Mouse (Mus musculus) liver, embryonic 12.5 days (tissue): ENCODE results near the gene Phf20. TPM values are rescaled to one million over a fixed set of nuclear protein-coding genes. Genes with fewer than 3 reads are reported as not detected.

Experiments used
- ATAC-seq: fragments of 200-750 bp; cut with Nextera tagmentation; 2 replicates; pipeline ENCODE4 v1.8.0; 2017; ENCODE audit warnings: moderate number of reproducible peaks, mild to moderate bottlenecking, moderate library complexity
- H3K27ac ChIP-seq: fragments of 300-500 bp; sonication (generic); 2 replicates; pipeline ENCODE4 v1.5.1; 2016; ENCODE audit warnings: mild to moderate bottlenecking
- H3K27me3 ChIP-seq: fragments of 300-500 bp; sonication (generic); replicated peaks from 2 replicates; pipeline ENCODE4 v1.6.1; 2016; ENCODE audit warnings: mild to moderate bottlenecking, moderate library complexity
- H3K36me3 ChIP-seq: fragments of 300-500 bp; sonication (generic); 2 replicates; pipeline ENCODE4 v1.6.1; 2016; ENCODE audit warnings: mild to moderate bottlenecking, moderate library complexity
- H3K4me1 ChIP-seq: fragments of 300-500 bp; sonication (generic); 2 replicates; pipeline ENCODE4 v1.6.1; 2016
- H3K4me2 ChIP-seq: fragments of 300-500 bp; sonication (generic); 2 replicates; pipeline ENCODE4 v1.6.1; 2016; ENCODE audit warnings: mild to moderate bottlenecking, moderate library complexity
- H3K4me3 ChIP-seq: fragments of 300-500 bp; sonication (generic); 2 replicates; pipeline ENCODE4 v1.5.1; 2016; ENCODE audit warnings: mild to moderate bottlenecking, moderate library complexity
- H3K9ac ChIP-seq: fragments of 300-500 bp; sonication (generic); 2 replicates; pipeline ENCODE4 v1.6.1; 2016; ENCODE audit warnings: mild to moderate bottlenecking, moderate library complexity
- H3K9me3 ChIP-seq: fragments of 300-500 bp; sonication (generic); replicated peaks from 2 replicates; pipeline ENCODE4 v1.6.1; 2016; ENCODE audit warnings: mild to moderate bottlenecking, moderate library complexity
- WGBS: fragments of 180-500 bp; shearing (Covaris S2); methylation state at CpG from one replicate; pipeline ENCODE4 v1.1.7; 2016; ENCODE audit not compliant: insufficient replicate concordance; 5-methylcytosine and 5-hydroxymethylcytosine counted together
- polyA plus RNA-seq: library from polyadenylated mRNA; unstranded; fragments of >200 nt; fragmentation: Nextera tagmentation; extraction: Ambion mirVana; gene quantifications from 2 replicates; pipeline ENCODE4 v1.2.1, GENCODE M21; 2016

Phf20 gene
- 22.1 and 26.2 TPM in 2 replicates for polyA plus RNA-seq

GRCm38 (mm10) chr2:156196302-156197128 lies at the start of gene Phf20:
Gene Phf20 (plus strand): TSS chr2:156196466.
- peak; percentile 97 for ATAC-seq
- under 1% methylated on average over 67 of the region's 88 CpGs for WGBS
- H3K9me3 ChIP-seq, result no peaks in the 10 kb centered on the region

GRCm38 (mm10) chr2:156147316-156147915 lies 48.9 kb upstream of the Phf20 start:
- Histone ChIP-seq H3K9me3 (no peaks in the 10 kb centered on the region), H3K4me2 (no peak overlapping the region), H3K4me1 (peaks cover 23% of the 10 kb centered on the region), H3K36me3 (peaks cover 61% of the 10 kb centered on the region), H3K9ac (no peak overlapping the region), H3K27ac (no peak overlapping the region), H3K4me3 (no peak overlapping the region), H3K27me3 (no peaks in the 10 kb centered on the region)
- WGBS, result 83% methylated on average over 3 of the region's 3 CpGs
- no peak for ATAC-seq

More at GRCm38 (mm10) chr2:156196302-156197128, at the start of gene Phf20:
- no peaks in the 10 kb centered on the region for H3K27me3 ChIP-seq
- H3K4me1 ChIP-seq, result peaks cover 45% of the 10 kb centered on the region
- H3K9ac ChIP-seq, result peak within 1 kb of the TSS; percentile 78
- peaks cover 11% of the 10 kb centered on the region for H3K36me3 ChIP-seq
- H3K27ac ChIP-seq, result peak within 1 kb of the TSS; percentile 93
- H3K4me2 ChIP-seq, result peak within 1 kb of the TSS; percentile 83
- H3K4me3 ChIP-seq, result peak within 1 kb of the TSS; percentile 67

GRCm38 (mm10) chr2:156151538-156151937 lies 44.7 kb upstream of the Phf20 start:
- Histone ChIP-seq H3K9me3 (no peaks in the 10 kb centered on the region), H3K27me3 (no peaks in the 10 kb centered on the region), H3K36me3 (peaks cover 93% of the 10 kb centered on the region), H3K4me2 (no peak overlapping the region), H3K27ac (no peak overlapping the region), H3K9ac (no peak overlapping the region), H3K4me1 (no peaks in the 10 kb centered on the region), H3K4me3 (no peak overlapping the region)
- no peak for ATAC-seq

- 95% methylated on average over 1 of the region's 1 CpGs for WGBS
- H3K9ac ChIP-seq, result no peak overlapping the region
- no peaks in the 10 kb centered on the region for H3K4me1 ChIP-seq
- H3K4me3 ChIP-seq, result no peak overlapping the region
- peaks cover 98% of the 10 kb centered on the region for H3K36me3 ChIP-seq
- no peak overlapping the region for H3K27ac ChIP-seq
- H3K9me3 ChIP-seq, result no peaks in the 10 kb centered on the region
- no peak for ATAC-seq
- no peak overlapping the region for H3K4me2 ChIP-seq
- H3K27me3 ChIP-seq, result no peaks in the 10 kb centered on the region
Observed at GRCm38 (mm10) chr2:156165478-156165877, 30.8 kb upstream of the Phf20 start.

GRCm38 (mm10) chr2:156166557-156166956 lies 29.7 kb upstream of the Phf20 start:
- ATAC-seq, result no peak
- Histone ChIP-seq H3K4me1 (no peaks in the 10 kb centered on the region), H3K9me3 (no peaks in the 10 kb centered on the region), H3K27ac (no peak overlapping the region), H3K4me3 (no peak overlapping the region), H3K36me3 (peaks cover 100% of the 10 kb centered on the region), H3K27me3 (no peaks in the 10 kb centered on the region), H3K9ac (no peak overlapping the region), H3K4me2 (no peak overlapping the region)
- WGBS, result 90% methylated on average over 5 of the region's 5 CpGs

GRCm38 (mm10) chr2:156177079-156177478 lies 19.2 kb upstream of the Phf20 start:
- H3K36me3 ChIP-seq, result peaks cover 65% of the 10 kb centered on the region
- WGBS, result 74% methylated on average over 6 of the region's 6 CpGs
- no peak for ATAC-seq
- 0 out of 2 replicates have a peak overlapping the region, but pooled peaks have one; percentile 12 for H3K9ac ChIP-seq
- H3K4me1 ChIP-seq, result peaks cover 39% of the 10 kb centered on the region
- H3K4me2 ChIP-seq, result peak overlapping the region; percentile 42
- H3K27ac ChIP-seq, result no peak overlapping the region
- no peaks in the 10 kb centered on the region for H3K9me3 ChIP-seq
- peak overlapping the region; percentile 7 for H3K4me3 ChIP-seq
- H3K27me3 ChIP-seq, result no peaks in the 10 kb centered on the region

- peak overlapping the region; percentile 84 for H3K4me2 ChIP-seq
- peak overlapping the region; percentile 100; the same call in 1 of the 2 replicates for H3K9ac ChIP-seq
- peak overlapping the region; percentile 93 for H3K4me3 ChIP-seq
- peaks cover 59% of the 10 kb centered on the region for H3K36me3 ChIP-seq
- H3K27ac ChIP-seq, result 0 out of 2 replicates have a peak overlapping the region, but pooled peaks have one; percentile 41
- H3K27me3 ChIP-seq, result no peaks in the 10 kb centered on the region
- no peak for ATAC-seq
- 68% methylated on average over 7 of the region's 7 CpGs for WGBS
- peaks cover 43% of the 10 kb centered on the region for H3K4me1 ChIP-seq
- no peaks in the 10 kb centered on the region for H3K9me3 ChIP-seq
Observed at GRCm38 (mm10) chr2:156177651-156178050, 18.6 kb upstream of the Phf20 start.

GRCm38 (mm10) chr2:156179046-156179795 lies 17.0 kb upstream of the Phf20 start:
- Histone ChIP-seq H3K9me3 (no peaks in the 10 kb centered on the region), H3K27me3 (no peaks in the 10 kb centered on the region), H3K27ac (peak overlapping the region; percentile 99), H3K4me3 (peak overlapping the region; percentile 93), H3K36me3 (peaks cover 46% of the 10 kb centered on the region), H3K9ac (peak overlapping the region; percentile 100), H3K4me2 (peak overlapping the region; percentile 84), H3K4me1 (peaks cover 39% of the 10 kb centered on the region)
- WGBS, result under 1% methylated on average over 47 of the region's 47 CpGs
- ATAC-seq, result peak; percentile 40; the same call in 1 of the 2 replicates

GRCm38 (mm10) chr2:156179796-156180093 lies 16.5 kb upstream of the Phf20 start:
- no peaks in the 10 kb centered on the region for H3K27me3 ChIP-seq
- H3K4me1 ChIP-seq, result peaks cover 37% of the 10 kb centered on the region
- peak overlapping the region; percentile 100 for H3K9ac ChIP-seq
- WGBS, result under 1% methylated on average over 41 of the region's 41 CpGs
- H3K27ac ChIP-seq, result peak overlapping the region; percentile 99
- peaks cover 40% of the 10 kb centered on the region for H3K36me3 ChIP-seq
- H3K4me2 ChIP-seq, result peak overlapping the region; percentile 84
- peak; percentile 41 for ATAC-seq
- H3K4me3 ChIP-seq, result peak overlapping the region; percentile 93
- H3K9me3 ChIP-seq, result no peaks in the 10 kb centered on the region

GRCm38 (mm10) chr2:156180094-156180821 lies 16.0 kb upstream of the Phf20 start, which contains the start of gene Rbm39:
Gene Rbm39 (minus strand): TSS chr2:156180238.
- Histone ChIP-seq H3K9me3 (no peaks in the 10 kb centered on the region), H3K27ac (peak within 1 kb of the TSS; percentile 99), H3K4me1 (peaks cover 37% of the 10 kb centered on the region), H3K4me3 (peak within 1 kb of the TSS; percentile 93), H3K4me2 (peak within 1 kb of the TSS; percentile 84), H3K36me3 (peaks cover 36% of the 10 kb centered on the region), H3K27me3 (no peaks in the 10 kb centered on the region), H3K9ac (peak within 1 kb of the TSS; percentile 100)
- peak; percentile 94 for ATAC-seq
- WGBS, result under 1% methylated on average over 47 of the region's 47 CpGs

GRCm38 (mm10) chr2:156180824-156181590 lies 15.3 kb upstream of the Phf20 start:
- peaks cover 37% of the 10 kb centered on the region for H3K4me1 ChIP-seq
- peak overlapping the region; percentile 93 for H3K4me3 ChIP-seq
- peak overlapping the region; percentile 99 for H3K27ac ChIP-seq
- H3K9me3 ChIP-seq, result no peaks in the 10 kb centered on the region
- peak overlapping the region; percentile 83 for H3K4me2 ChIP-seq
- H3K9ac ChIP-seq, result peak overlapping the region; percentile 81
- WGBS, result 12% methylated on average over 8 of the region's 8 CpGs
- no peak for ATAC-seq
- H3K27me3 ChIP-seq, result no peaks in the 10 kb centered on the region
- H3K36me3 ChIP-seq, result peaks cover 29% of the 10 kb centered on the region
